Mouse (Mus musculus): ENCODE measurements at regions not wholly inside any gene's neighbourhood (a gene's known extent, or its start where the extent isn't known, plus 50 kb on each side); places are given as distances from the start of the nearest gene placed in this dataset.
A peak's percentile ranks its signal among the peaks of the same experiment; 100 is the strongest.

DNA sequence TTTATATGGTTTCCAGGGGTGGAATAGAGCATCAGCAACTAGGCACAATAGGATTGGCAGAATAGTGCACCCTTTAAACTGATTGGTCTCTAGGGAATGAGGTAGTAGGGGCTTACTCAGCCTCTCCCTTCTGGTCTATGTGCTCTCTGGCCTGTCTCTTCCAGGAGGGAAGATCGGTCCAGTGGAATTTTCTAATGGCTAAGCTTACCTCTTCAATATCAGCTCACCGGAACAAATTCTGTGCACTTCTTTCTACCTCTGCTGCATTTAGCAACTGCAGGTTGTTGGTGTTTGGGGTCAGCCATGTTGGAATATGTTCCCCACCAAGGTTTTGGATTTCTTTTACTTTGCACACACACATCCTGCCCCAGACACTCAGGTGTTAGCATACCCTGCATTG, 405.1 kb downstream of the Bcor start:
- no peak for ATAC-seq (ENCODE audit: poor library complexity, severe bottlenecking)

DNA sequence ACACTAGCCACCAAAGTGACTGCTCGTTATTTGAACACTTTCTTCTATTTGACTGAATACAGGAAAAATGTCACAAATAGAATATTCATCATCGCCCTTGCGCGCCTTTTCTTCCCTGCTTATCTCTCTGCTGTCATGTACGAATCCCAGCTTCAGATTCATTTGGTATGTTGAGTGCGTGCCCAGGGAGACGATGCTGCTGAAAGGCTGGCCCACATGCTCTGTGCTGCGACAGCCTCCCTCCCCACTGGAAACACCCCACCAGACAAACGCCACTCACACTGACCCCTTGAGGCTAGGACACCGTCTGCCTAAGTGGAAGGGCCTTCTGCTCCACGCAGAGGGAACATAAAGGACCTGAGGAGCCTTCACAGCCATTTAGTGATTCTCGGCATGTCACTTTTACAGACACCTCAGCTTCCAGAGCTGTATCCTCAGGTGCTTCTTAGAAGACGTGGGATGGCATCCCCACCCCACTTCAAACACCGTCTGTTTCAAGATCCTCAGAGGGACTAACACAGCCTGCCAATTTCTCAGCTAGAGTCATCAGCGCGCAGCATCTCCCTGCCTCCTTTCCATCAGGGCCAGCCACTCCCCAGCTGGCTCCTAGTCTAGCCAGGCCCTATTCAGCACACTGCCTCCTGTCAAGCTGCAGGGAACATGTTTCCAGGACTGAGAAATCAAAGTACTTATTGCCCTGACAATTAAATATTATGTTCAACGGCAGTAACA, 396.6 kb downstream of the Bcor start:
- ATAC-seq (ENCODE audit: poor library complexity, severe bottlenecking), result no peak

DNA sequence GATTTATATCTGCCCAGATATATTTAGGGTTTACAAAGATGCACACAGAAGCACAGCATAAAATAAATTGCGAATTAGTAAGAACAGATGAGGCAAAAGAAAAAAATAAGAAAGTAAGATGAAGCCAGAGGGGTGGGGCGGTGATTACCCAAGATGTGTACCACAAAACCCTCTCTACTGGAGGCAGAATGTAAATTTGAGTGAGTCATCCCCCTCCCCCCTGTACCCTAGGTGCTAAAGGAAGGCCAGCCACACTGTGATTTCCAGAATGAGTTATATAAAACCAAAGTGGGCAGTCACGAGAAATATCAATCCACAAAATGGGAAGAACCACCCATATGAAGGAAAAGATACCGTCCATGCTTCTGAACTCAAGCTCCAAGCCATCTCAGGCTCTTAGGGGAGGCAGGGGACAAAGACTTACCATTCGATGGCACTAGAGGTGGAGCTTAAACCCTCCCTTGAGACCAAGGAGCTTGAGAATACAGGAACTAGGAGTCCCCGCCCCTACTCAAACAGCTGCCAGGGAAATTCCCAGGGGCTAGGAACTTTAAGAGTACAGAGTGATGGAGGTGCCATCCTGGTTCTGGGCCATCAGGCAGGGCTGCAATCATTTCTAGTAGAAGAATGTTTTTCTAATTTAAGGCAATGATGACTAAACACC, 383.8 kb downstream of the Bcor start:
- ATAC-seq (ENCODE audit: poor library complexity, severe bottlenecking), result no peak

DNA sequence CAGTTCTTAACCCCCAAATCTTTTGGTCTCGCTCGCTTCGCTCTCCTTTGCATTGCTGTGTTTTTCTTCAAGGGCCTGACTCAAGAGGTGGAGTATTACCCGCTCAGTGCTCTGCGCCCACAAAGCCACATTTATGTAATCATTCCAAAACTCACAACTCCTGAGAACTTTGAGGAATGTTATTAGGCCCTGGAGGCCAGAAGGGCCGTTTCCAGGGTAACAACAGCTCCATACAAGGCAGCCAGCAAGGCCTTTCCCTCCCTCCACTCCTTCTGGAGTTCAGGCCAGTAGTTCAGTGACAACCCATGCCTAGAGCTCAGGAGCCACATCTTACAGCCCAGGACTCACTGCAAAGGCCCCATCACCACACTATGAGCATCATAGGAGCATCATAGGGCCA, 365.1 kb downstream of the Bcor start:
- ATAC-seq (ENCODE audit: poor library complexity, severe bottlenecking), result no peak

DNA sequence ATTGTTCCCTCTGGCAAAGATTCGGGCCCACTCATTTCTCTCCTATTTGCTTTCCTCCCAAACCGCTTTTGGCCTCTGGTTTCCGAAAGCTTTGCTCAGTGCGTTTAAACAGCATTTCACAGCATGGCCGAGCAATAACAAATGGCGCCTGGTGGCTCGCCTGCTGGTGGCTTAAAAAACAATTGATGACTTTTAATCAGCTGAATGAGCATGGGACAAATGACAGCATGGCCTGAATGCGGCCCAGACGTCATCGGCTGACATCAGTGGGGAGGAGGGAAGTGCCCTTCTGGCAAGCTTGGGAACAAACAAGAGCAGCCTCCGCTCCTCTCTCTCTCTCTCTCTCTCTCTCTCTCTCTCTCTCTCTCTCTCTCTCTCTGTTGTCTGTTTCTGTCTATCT, 362.3 kb downstream of the Bcor start:
- no peak for ATAC-seq (ENCODE audit: poor library complexity, severe bottlenecking)

DNA sequence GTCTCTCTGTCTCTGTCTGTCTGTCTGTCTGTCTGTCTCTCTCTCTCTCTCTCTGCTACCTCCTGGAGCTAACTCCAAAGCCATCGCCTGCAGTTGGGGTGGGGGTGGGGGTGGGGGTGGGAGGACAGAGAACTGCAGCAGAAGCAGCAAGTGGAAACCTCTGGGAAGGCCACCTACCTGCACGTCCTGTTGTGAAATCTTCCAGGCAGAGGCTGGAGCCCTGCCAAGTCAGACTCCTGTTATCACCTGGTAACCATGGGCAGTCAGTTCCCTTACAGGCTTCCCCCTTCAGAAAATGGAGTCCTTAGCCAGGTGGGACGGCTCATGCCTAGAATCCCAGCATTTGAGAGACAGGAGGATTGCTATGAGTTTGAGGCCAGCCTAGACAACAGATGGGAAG, 361.8 kb downstream of the Bcor start:
- no peak for ATAC-seq (ENCODE audit: poor library complexity, severe bottlenecking)

DNA sequence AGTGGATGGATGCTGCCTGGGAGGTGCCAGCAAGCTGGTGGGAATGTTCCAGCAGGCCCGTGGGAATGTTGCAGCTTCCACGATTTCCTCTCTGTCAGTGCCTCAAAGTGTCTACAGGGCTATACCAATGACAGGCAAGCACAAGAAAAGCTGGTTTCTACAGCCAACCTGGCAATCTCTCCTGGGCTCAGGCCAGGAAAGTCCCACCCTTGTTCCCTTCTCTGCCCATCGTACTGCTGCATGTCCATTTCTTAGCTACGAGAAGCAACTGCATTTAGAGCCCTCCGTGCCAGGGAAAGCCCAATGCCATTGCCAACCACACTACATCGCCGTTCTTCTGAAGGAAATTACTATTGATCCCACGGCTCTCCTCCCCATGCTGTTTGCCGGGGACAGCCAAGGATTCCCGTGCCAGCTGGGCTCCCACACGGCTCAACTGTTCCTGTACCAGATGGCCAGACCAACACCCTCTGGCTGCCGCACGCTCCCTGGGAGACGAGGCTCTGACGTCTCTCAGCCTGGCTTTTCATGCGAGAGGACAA, 359.7 kb downstream of the Bcor start:
- no peak for ATAC-seq (ENCODE audit: poor library complexity, severe bottlenecking)

DNA sequence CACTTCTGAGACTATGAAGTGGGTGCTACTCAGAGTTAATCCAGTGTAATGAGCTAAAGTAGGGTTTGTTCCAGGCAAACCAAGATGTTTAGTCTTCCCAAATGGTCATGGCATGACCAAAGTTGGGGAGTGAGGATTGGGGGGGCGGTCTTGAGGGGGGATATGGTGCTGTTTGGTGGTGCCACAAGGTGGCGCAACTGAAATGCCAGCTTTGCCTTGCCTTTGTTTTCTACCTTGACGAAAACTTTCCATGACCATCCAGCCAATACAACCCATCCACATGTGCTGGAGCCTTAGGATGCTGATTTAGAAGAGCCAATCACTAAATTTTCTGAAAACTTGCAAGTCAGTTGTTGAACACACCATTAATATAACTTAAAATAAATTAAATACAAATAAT, 358.9 kb downstream of the Bcor start:
- ATAC-seq (ENCODE audit: poor library complexity, severe bottlenecking), result no peak

DNA sequence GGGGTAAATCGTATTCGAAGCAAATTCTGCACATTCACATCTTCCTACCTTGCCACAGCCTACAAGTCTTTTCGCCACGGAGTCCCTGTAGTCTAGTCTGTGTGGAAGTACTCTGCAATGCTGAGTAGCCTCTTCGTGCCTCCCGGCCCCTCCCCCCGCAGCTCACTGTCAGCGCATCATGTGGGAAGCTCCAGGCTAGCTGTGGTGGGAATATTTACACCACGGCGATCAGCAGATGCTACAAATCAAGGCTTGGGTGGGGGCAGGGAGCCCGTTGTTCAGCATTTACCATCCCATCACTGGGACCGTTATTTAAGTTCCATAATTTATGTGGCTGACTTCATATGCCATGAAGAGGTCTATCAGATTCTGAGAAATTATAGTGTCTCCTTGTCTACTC, 358.5 kb downstream of the Bcor start:
- no peak for ATAC-seq (ENCODE audit: poor library complexity, severe bottlenecking)

DNA sequence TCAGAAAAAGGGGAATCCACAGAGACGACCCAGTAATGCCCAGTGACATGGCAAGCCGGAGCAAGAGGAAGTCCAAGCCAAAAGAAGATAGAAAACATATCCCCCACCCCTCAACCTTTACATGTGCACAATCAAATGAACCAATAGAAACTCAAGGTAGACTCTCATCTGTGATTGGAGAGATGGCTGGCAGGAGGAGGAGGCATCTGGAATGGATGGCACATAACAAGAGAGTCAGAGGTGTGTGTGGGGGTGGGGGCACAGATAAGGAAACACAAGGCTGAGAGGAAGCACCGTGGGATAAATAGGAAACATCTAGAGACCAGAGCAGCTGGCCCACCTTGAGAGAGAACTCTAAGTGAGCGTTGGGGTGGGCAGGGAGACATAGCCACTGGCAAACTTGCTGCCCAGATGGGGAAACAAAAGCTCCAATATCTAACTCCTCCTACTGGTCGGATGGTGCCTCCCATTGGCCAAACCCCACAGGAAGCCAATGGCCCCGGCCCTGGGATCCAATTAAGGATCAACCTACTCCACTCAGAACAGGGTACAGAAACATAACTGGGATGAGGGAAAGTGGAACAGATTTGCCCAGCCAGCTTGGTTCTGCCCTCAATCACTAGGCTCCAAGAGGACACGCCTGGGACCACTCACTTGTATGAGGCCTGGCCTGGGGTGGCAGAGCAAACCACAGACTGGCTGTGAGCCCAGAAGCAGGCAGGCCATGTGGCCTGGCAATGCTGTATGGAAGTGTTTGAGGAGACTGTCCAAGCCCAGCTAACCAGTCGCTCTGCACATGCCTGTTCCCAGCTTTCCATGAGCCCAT, 357.9 kb downstream of the Bcor start:
- no peak for ATAC-seq (ENCODE audit: poor library complexity, severe bottlenecking)

DNA sequence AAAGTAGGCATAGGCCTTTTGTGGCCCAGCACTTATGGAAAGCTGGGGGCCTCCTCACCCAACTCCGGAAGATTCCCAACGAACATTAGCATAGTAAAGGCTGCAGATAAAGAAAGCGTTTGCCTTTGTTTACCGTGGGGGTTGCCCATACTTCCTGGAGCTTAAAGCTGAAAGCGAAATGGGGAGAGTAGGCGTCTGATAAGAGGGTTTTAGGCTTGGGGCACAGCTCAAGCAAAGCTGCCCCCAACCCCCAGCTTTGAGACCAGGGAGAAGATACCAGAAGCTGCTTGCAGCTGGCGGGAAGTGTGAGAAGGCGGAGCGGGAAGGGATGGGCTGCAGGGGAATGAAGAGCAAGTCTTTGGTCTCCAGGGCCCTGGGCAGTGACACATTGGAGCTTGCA, 356.9 kb downstream of the Bcor start:
- ATAC-seq (ENCODE audit: poor library complexity, severe bottlenecking), result no peak

DNA sequence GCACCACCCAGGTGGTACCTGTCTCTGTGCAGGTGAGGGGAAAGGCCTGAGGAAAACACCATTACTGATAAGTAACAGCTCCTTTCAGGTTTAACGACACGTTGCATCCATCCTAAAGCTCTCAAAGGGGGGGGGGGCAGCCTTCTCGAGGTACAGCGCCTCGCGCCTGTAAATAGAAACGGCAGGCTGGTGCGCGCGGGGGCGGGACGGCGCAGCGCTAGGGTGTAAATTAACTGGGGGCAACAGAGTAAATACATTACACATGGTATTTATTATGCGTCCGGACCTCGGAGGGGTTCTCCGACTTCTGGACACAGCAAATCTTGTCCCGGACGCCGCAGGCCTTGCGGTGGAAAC, 353.3 kb downstream of the Bcor start:
- ATAC-seq (ENCODE audit: poor library complexity, severe bottlenecking), result no peak

DNA sequence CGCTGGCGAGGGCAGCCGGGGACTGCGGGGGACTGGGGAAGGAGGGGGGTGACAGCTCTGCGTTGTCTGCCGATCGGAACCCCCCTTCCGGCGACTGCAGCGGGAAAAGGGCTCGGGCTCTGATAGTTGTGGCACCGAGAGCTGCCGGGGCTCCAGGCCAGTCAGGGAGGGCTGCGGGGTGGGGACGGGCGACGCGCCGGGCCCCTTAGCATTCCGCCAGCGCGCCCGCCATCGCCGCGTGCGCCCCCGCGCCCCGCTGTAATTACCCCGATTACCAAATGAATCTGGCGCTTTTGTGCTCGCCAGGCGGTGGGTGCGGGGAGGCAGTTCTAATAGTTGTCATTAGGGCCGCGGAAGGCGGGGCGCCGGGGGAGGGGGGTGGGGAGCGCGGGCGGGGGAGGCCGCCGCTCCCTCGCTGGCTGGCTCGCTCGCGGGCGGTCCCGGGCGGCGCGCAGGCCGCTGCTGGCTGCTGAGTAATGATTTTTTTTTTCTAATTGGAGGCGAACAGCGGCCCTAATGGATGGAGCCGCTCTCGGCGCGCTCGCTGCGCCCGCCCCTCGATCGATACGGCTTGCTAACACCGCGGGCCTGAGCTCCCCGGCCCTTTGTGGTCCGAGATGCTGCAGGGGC, 352.8 kb downstream of the Bcor start:
- 0 out of 2 replicates have a peak, but pooled peaks have one; percentile 18 for ATAC-seq (ENCODE audit: poor library complexity, severe bottlenecking)

DNA sequence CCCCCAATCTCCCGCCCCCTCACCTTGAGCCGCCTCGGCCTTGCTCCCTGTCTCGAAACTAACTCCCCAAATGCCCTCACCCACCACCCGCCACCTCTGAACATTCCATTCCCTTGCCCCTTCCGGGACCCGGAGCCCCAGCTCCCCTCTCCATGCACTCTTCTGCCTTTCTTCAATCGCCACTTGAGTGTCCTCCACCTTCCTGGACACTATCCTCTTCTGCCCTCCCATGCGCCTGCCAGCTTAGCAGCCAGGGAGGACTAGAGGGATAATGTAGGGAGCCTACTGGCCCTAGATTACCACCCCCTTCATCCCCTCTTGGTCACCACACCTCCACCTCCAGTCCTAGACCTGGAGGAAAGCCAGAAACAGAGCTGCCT, 352.3 kb downstream of the Bcor start:
- ATAC-seq (ENCODE audit: poor library complexity, severe bottlenecking), result no peak

DNA sequence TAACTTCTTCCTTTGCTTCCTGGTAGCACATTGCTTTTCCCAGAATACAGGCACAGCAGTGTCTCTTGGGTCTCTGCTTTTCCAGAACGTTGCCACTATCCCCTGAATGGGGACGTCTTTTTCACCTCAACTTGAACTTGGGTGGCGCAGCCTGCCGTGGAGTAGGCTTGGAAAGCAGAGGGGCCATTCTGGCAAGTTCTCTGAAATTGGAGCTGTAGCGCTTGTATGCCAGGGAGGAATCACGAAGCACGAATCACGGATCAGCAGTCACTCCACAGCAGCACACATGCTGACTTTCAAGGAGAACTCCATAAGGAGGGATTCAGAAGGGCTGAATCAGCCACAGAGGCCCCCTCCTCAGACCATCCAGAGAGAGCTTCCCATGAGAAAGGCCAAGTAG, 351.2 kb downstream of the Bcor start:
- no peak for ATAC-seq (ENCODE audit: poor library complexity, severe bottlenecking)

DNA sequence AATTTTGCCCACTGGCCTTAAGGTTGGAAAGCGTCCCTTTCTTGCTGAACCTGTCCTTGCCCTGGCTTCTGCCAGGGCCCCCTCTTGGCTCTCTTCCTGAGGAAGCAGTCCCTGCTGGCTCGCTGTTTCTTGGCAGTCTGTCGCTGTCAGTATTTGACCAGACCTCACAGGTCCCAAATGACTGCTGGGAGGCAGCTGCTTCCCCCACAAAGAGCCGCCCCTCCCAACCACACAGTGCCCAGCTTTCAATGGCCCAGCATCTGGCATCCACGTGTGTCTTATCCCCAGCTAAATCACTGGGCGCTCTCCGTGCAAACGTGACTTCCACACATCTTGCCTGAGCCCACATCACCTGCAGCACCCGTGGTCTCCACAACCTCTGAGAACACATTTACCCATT, 345.3 kb downstream of the Bcor start:
- ATAC-seq (ENCODE audit: poor library complexity, severe bottlenecking), result no peak

DNA sequence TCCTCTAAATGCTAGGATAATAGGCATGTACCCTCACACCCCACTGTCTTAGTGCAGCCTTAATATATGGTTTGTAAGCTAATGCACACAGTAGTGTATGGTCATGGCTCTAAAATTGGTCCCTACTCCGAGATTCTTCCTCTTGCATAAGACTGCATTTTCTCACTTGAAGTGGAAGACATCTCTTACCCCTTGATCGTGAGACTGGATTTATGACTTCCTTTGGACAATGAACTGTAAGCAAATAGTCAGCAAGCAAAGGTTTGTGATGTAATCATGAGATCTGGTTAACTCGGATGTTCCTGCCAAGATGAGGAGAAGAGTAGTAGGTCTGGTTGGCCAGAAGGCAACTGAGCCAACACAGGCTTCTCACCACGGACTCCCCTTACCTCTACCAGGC, 344.3 kb downstream of the Bcor start:
- no peak for ATAC-seq (ENCODE audit: poor library complexity, severe bottlenecking)

DNA sequence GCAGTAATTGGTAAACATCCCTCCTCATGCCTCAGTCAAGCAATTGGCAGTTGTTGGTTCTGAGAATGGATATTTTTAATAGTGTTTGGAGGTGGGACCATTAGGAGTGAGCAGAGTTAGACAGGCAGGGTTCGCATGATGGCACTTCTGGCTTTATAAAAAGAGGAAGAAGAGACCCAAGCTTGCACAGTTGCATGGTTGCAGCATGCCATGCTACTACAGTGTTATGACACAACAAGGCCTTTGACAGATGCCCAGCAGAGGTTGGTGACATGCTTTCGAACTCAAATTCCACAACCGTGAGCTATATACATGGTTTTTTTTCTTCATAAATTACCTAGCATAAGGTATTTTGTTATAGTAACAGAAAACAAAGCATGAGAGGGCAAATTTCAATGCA, 341.5 kb downstream of the Bcor start:
- peak; percentile 94 for ATAC-seq (ENCODE audit: poor library complexity, severe bottlenecking)

DNA sequence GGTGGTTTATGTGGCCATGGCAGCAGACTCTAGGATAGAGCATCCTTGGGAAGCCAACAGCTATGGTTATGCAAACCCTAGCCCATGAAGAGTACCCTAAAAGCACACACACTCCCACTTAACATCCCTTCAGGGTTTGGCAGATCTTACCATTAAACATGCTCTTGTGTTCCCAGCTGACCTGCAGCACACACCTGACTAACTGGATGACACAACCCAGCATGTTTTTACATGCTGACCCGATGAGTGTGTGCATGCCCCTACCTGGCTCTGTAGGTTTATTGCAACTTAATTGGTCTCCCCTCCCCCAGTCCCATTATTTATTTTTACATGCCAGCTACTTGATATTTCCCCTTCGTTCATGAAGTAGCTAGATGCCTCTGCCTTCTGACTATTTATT, 339.0 kb downstream of the Bcor start:
- no peak for ATAC-seq (ENCODE audit: poor library complexity, severe bottlenecking)

DNA sequence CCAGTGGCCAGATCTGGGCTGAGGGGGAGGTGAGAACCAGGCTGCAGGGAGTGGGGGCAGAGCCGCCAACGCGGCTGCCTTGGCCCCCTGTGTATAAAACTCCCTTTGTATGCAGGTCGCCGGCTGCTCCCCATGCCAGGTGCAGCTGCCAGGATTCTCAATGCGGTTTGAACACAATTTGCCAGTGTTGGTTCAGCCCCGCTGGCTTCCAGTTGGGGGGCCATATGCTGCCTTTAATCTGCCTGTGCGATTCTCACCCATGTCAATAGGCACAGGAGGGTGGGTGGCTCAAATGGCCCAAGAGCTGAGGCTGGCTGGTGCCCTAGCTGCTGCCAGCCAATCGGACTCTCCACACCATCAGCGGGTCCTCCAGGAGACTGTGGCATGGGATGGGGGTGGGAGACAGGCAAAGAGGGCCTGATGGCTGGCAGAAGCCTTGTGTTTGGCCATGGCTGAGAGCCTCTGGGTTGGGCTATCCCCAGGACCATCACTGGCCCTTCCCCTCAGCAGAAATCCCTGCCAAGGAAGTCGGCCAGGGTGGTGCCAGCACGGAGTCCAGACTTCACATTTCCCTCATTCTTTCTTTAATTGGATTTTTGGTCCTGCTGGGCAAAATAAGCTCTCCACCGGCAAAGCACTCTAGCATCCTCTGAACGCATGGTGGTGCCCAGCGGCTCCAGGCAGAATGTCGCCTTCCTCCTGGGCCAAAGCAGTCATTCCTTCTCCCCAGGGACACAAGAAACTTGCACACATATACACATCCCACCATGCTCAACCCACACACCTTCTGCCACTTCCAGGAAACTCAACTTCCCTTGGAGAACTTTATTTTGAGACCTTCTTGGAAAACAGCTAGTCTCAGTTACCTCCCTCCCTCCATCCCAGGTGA, 338.0 kb downstream of the Bcor start:
- no peak for ATAC-seq (ENCODE audit: poor library complexity, severe bottlenecking)
